Mouse (Mus musculus): ENCODE results near the gene Rftn1.

DNA sequence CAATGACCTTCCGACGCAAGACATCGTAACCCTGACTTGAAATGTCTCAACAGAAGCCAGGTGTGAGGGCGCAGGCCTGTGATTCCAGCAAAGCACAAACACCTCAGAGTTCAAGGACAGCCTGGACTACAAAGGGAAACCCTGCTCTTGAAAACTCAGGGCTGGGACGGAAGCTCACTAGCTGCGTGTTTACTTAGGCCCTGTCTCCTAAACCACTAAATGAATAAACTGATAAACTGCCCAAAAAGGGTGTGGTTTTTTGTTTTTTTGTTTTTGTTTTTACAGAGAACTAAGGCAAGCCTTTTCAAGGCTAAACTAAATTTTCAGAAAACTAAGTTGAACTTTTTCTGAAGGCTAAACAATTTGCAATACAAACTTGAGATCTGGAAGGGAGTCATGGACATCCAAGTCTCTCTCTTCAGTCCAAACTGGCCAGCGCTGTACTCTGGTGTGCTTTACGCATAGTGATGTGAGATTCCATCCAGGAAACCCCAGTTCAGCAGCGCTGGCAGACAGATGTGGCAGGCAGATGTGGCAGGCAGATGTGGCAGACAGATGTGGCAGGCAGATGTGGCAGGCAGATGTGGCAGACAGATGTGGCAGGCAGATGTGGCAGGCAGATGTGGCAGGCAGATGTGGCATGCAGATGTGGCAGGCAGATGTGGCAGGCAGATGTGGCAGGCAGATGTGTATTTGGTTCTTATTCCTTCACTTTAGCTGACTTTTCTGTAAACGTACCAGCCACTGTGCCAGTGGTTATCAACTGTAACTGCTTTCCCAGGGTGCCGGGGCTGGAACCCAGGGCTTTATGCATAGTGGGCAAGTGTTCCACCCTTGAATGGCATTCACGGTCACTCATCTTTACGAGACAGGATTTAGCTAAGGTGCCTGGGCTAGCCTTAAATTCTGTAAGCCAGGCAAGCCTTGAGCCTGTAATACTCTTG lies 158.7 kb downstream of the Rftn1 start:
- TF ChIP-seq POLR2AphosphoS2 (IDR thresholded peaks at IDR 0.05; ENCODE audit: low read depth, low read length): no peak
- TF ChIP-seq EP300 (IDR thresholded peaks at IDR 0.05; ENCODE audit: low read length): no peak
- TF ChIP-seq MYC (IDR thresholded peaks at IDR 0.05; ENCODE audit: low read depth, low read length): no peak
- no peak for TF ChIP-seq CTCF (conservative IDR thresholded peaks at IDR 0.05 in 1 of 2, IDR thresholded peaks at IDR 0.05 in 1 of 2; ENCODE audit: low read depth in 2 of 2, low read length in 2 of 2)
- TF ChIP-seq SMC3 (IDR thresholded peaks at IDR 0.05; ENCODE audit: low read depth, low read length): no peak
- no peak for TF ChIP-seq USF2 (conservative IDR thresholded peaks at IDR 0.05; ENCODE audit: low read depth, low read length)
- TF ChIP-seq MAX (IDR thresholded peaks at IDR 0.05; ENCODE audit: low read length): no peak
- no peak for TF ChIP-seq POLR2A (IDR thresholded peaks at IDR 0.05; ENCODE audit: low read depth, low read length)
